Comparison of ENCODE assay signal across 8 mouse cellular contexts in the genomic region with DNA sequence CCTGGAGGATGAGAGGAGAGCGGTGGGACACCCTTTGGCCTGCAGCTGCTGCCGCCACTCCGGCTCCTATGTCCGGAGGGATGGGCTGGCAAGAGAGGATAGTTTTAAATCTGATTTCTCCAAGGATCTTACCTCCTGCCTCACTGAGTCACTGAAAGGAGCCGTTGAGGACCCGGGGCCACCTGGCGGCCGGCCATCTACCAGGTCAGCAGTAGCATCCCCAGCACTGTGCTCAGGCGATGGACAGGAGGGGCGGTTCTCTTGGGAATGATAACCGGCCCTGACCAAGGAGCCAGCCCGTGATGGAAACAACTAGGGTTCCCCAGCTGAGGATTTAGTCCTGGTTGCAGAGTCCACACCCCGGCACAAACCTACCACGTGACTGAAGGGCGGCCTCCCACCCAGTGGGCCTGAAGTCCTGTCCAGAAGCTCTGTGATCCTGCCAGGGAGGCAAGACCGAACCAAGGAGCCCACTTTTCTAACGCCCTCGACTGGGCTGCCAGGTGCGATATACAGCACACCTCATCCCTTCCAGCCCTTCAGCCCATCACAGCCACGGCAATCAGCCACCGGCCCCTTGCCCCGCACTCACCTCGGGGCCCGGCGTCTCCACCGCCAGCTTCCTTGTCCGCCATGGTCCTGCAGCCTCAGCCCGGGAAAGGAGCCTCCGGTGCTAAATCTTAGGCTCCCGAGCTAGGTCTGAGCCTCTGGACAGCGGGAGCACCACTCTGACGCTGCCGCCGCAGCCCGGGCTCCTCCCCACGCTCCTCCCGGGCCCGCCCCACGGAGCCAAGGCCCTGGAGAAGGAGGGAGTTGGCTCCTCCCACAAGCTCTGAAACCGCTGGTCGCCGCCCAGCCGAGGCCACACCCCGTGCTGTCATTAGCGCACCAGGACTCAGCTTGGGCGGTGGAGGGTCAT.
DNase-seq lines count a peak whose midpoint lies in the region; ATAC-seq lines count a peak whose summit lies in the region.

No protein-coding gene starts in this region.

- H3K4me1 ChIP-seq in forebrain, embryonic 13.5 days = peaks cover 22% of the 10 kb centered on the region
- peaks cover 21% of the 10 kb centered on the region for H3K4me1 ChIP-seq in heart, embryonic 16.5 days (ENCODE audit: control insufficient read depth, insufficient read depth, low read length)
- H3K4me1 ChIP-seq in liver, embryonic 12.5 days = peaks cover 11% of the 10 kb centered on the region

- peak; percentile 34 for DNase-seq in c-Kit-positive CD71-positive TER-119-negative erythroid progenitor cells, embryonic 14.5 days (ENCODE audit: low read depth)
- DNase-seq in kidney, postnatal 25 days = peak; percentile 92 to 96
- peak; percentile 85 for DNase-seq in neural tube, embryonic 10.5 days (ENCODE audit: extremely low spot score, low spot score)
- DNase-seq in splenic B cell, adult 2 months (ENCODE audit: low read depth, low spot score) = peak; percentile 63

- H3K27ac ChIP-seq in forebrain, embryonic 13.5 days = peak overlapping the region; percentile 42; the same call in 1 of the 2 replicates
- H3K27ac ChIP-seq in heart, embryonic 16.5 days (ENCODE audit: low read length) = peak overlapping the region; percentile 51
- no peak overlapping the region for H3K27ac ChIP-seq in liver, embryonic 12.5 days

- ATAC-seq in CD4-positive, CD25-positive, alpha-beta regulatory T cell, adult 4 months = peak; percentile 58
- ATAC-seq in forebrain, embryonic 13.5 days = peak; percentile 87
- peak; percentile 93 for ATAC-seq in heart, embryonic 16.5 days (replicated peaks; ENCODE audit: extremely low read depth, insufficient read depth, low FRiP score)
- peak; percentile 87 for ATAC-seq in liver, embryonic 12.5 days

- WGBS in forebrain, embryonic 13.5 days = 1% methylated on average over 41 of the region's 46 CpGs
- WGBS in heart, embryonic 16.5 days = 1% methylated on average over 46 of the region's 46 CpGs
- WGBS in liver, embryonic 12.5 days (ENCODE audit: insufficient replicate concordance) = 2% methylated on average over 46 of the region's 46 CpGs

- peaks cover 4% of the 10 kb centered on the region; the same call in 1 of the 2 replicates for H3K9me3 ChIP-seq in forebrain, embryonic 13.5 days (replicated peaks)
- no peaks in the 10 kb centered on the region for H3K9me3 ChIP-seq in heart, embryonic 16.5 days (replicated peaks; ENCODE audit: control insufficient read depth, low read length)
- H3K9me3 ChIP-seq in liver, embryonic 12.5 days (replicated peaks) = no peaks in the 10 kb centered on the region

- H3K36me3 ChIP-seq in forebrain, embryonic 13.5 days (ENCODE audit: poor library complexity, severe bottlenecking) = no peaks in the 10 kb centered on the region
- H3K36me3 ChIP-seq in heart, embryonic 16.5 days (ENCODE audit: control insufficient read depth, insufficient read depth) = no peaks in the 10 kb centered on the region
- no peaks in the 10 kb centered on the region for H3K36me3 ChIP-seq in liver, embryonic 12.5 days
- H3K36me3 ChIP-seq in splenic B cell, adult 2 months (ENCODE audit: control insufficient read depth, insufficient read depth, low read length, poor library complexity, severe bottlenecking) = no peaks in the 10 kb centered on the region

- H3K9ac ChIP-seq in forebrain, embryonic 13.5 days = peak overlapping the region; percentile 66
- H3K9ac ChIP-seq in heart, embryonic 16.5 days (ENCODE audit: low read length) = peak overlapping the region; percentile 81
- no peak overlapping the region for H3K9ac ChIP-seq in liver, embryonic 12.5 days

- peaks cover 23% of the 10 kb centered on the region for H3K27me3 ChIP-seq in forebrain, embryonic 13.5 days
- no peaks in the 10 kb centered on the region; the same call in 1 of the 2 replicates for H3K27me3 ChIP-seq in heart, embryonic 16.5 days (ENCODE audit: control insufficient read depth, insufficient read depth, low read length)
- peaks cover 58% of the 10 kb centered on the region for H3K27me3 ChIP-seq in liver, embryonic 12.5 days (replicated peaks)
- no peaks in the 10 kb centered on the region for H3K27me3 ChIP-seq in splenic B cell, adult 2 months (ENCODE audit: control insufficient read depth, insufficient read depth, low read length, poor library complexity, severe bottlenecking)

- peak overlapping the region; percentile 86 for H3K4me2 ChIP-seq in forebrain, embryonic 13.5 days
- peak overlapping the region; percentile 81 for H3K4me2 ChIP-seq in heart, embryonic 16.5 days (ENCODE audit: low read depth, low read length)
- H3K4me2 ChIP-seq in liver, embryonic 12.5 days = peak overlapping the region; percentile 73

- peak overlapping the region; percentile 58 for H3K4me3 ChIP-seq in forebrain, embryonic 13.5 days
- peak overlapping the region; percentile 69 for H3K4me3 ChIP-seq in heart, embryonic 16.5 days (ENCODE audit: low read length)
- H3K4me3 ChIP-seq in liver, embryonic 12.5 days = peak overlapping the region; percentile 52

Comparison
In these comparisons a context has a peak if more than half of its experiments do, and no peak if none do; other contexts are left out.
1. DNase-seq: peak in every context shown above with its lines; median percentile 94 in kidney, postnatal 25 days; 85 in neural tube, embryonic 10.5 days; 63 in splenic B cell, adult 2 months; 34 in c-Kit-positive CD71-positive TER-119-negative erythroid progenitor cells, embryonic 14.5 days.